Mouse (Mus musculus): Measurements from ENCODE around the gene Celf2. TPM values are rescaled to one million over a fixed set of nuclear protein-coding genes. Genes with fewer than 3 reads are reported as not detected.

Celf2 gene
- total RNA-seq, 2 experiments from 2014 or later = 518 to 531 TPM

GRCm38 (mm10) chr2:6526311-6526710 lies 983.1 kb downstream of the Celf2 start:
- DNase-seq (ENCODE audit: low spot score in 2 of 2) = peak in 1 of 2 experiments; percentile 12

DNA sequence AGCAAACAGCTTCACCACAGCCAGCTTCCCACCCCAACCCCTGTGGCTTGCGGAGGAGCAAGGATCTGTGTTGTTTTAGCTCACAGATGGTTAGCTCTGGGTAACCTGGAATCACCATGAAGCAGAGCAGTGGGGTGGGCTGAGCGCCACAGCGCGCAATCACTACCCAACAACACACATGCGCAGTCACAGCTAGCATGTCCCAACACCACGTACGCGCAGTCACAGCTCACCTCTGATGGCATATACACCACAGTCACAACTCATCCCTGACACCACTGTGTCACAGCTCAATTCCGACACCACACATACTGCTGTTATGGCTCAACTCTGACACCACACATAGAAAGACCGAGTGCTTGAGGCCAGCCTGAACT lies 985.5 kb downstream of the Celf2 start:
- DNase-seq (ENCODE audit: low spot score in 2 of 2) = peak in 1 of 2 experiments; percentile 25

DNA sequence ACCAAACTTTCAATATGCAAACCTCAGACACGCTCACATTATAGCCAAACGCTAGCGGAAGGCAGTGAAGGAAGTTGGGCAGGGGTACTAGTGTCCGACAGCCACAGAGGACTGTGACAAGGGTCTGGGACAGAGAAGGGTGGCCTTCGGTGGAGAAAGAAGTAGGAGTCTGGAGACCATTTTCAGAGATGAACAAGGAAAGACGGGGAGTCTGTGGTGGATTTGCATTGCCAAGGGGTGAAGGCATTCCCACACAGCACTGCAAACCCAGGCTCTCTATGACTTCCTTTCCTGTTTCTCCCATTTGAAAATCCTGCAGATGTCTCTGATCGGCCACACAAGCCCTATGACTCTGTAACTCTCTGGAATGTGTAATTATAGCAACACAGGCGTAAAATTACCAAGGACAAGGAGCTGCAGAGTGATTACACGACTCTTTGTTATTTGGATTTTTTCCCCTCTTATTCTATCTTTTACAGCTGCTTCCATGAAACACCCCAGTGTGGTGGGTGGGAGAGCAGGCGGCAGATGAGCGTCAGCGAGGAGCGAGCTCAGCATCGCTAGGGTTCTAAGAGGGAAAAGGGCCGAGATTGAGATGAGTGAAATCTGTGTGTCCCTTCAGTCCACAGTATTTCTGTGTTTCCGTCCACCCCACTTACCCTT lies 986.0 kb downstream of the Celf2 start:
- peak; percentile 5 to 11 for DNase-seq (ENCODE audit: low spot score in 2 of 2)

- peak; percentile 2 to 7 for DNase-seq (ENCODE audit: low spot score in 2 of 2)
Observed at GRCm38 (mm10) chr2:6522411-6522810, 987.0 kb downstream of the Celf2 start.

DNA sequence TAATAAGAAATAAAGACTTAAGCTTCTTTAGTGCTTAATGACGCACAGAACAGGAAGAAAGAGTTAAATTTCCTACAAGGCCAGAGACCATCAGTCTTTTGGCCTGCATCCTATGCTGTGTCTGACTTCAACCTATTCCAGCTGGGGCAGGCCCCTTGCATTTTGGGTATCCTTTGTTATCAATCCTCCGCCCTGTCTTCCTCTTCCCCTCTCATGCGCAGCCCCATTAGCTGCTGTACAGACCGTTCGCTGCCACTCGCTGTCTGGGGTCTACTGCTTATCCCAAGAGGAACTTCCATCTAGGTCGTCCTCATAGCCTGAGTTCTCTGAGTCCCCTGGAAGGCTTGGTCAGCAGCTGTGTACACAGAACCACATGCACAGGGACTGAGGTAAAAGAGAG lies 996.2 kb downstream of the Celf2 start:
- DNase-seq (ENCODE audit: low spot score in 2 of 2) = peak in 1 of 2 experiments; percentile 7

- DNase-seq (ENCODE audit: low spot score in 2 of 2) = peak in 1 of 2 experiments; percentile 11
Observed at GRCm38 (mm10) chr2:6507071-6507470, 1002.3 kb downstream of the Celf2 start.

GRCm38 (mm10) chr2:6505979-6506811 lies 1003.2 kb downstream of the Celf2 start:
- peak in 1 of 2 experiments; percentile 10 for DNase-seq (ENCODE audit: low spot score in 2 of 2)

GRCm38 (mm10) chr2:6505531-6505930 lies 1003.8 kb downstream of the Celf2 start:
- peak in 1 of 2 experiments; percentile 6 for DNase-seq (ENCODE audit: low spot score in 2 of 2)

DNA sequence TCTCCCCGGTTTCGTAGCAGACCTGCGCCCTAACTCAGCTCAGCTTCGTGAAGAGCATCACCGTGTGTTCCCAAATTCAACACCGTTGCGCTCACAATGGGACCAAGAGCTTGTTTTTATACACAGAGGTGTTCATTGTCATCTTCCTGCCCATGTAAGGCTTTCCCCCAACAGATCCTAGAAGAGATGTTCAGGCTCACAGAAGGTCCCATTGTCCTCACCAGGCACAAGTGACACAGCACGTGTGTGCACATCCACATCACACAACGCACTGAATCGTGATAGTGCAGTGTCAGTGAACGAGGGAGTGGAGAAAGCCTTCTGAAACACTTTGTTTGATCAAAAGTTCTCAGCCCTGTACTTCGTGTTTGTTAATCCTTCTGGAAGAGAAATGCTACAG lies 1011.3 kb downstream of the Celf2 start:
- DNase-seq (ENCODE audit: low spot score in 2 of 2) = peak in 1 of 2 experiments; percentile 14

GRCm38 (mm10) chr2:6497636-6498035 lies 1011.7 kb downstream of the Celf2 start:
- DNase-seq (ENCODE audit: low spot score in 2 of 2) = peak in 1 of 2 experiments; percentile 5

GRCm38 (mm10) chr2:6493886-6494285 lies 1015.5 kb downstream of the Celf2 start:
- no peak for DNase-seq (ENCODE audit: low spot score in 2 of 2)

GRCm38 (mm10) chr2:6490870-6491269 lies 1018.5 kb downstream of the Celf2 start:
- DNase-seq (ENCODE audit: low spot score in 2 of 2) = no peak

DNA sequence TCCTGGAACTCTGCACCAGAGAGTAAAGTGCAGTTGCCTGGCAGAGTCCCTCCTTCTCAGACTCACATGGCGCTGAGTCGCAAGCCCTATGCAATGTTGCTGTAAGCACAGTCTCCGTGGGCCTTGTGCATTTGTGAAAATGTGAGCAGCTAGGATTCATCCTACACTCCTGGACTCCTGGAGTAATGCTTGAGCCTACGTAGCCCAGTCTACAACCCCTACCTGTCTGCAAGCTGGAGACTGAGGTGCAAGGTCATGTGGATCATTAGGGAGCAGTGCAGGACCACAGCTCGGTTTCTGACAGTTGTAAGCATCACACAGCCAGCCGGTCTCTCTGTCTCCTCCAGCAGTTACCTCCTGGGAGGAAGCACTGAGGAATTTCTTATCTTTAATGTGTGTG lies 1019.3 kb downstream of the Celf2 start:
- DNase-seq (ENCODE audit: low spot score in 2 of 2) = no peak
